Mouse (Mus musculus) lung, postnatal 14 days (tissue): ENCODE results near the gene Wars2.

Experiments
- DNase-seq: peaks from one replicate; pipeline ENCODE4 v3.0.0; 2021

Gene Wars2

GRCm38 (mm10) chr3:99140940-99141854, at the start of gene Wars2:
Gene Wars2 (plus strand): TSS chr3:99141068.
- peak; percentile 93 for DNase-seq

- no peak for DNase-seq
Observed at GRCm38 (mm10) chr3:99096816-99097215, 44.1 kb upstream of the Wars2 start.

DNA sequence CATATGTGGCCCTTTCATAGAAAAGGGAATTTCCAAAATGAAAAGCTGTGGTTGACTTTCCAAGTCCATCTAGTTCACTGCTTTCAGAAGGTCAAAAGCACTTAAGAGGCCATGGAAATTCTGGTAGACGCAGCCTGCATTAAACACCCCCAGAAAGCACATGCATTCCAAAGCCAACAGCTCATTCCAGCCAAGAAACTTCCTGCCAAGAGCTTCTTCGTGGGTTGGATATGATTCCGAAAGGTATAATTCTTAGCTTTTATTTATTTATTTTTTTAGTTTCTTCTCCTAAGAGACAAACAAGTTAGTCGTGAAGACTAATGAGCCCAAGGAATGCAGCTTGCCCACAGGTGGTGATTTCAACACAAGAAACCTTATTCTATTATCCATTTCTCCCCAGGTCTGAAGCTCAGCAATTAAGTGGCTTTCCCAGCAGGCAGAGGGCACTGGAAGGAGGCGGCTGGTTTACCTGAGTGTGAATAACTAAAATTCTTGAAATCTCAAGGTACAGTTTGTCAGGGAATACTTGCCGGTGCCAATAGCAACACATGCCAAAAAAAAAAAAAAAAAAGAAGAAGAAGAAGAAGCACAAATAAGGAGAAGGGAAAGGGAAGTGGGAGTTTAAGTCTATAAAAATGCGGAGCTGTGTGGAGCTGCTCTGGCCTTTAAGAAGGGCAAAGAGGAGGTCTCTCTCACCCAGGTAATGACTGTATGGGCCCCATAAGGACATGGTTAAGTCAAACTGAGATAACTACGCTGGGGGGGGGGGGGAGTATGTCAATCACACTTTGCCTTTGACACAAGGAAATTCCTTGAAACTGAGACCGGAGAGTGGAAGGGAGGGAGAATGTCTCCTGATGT, 30.3 kb upstream of the Wars2 start:
- no peak for DNase-seq

DNA sequence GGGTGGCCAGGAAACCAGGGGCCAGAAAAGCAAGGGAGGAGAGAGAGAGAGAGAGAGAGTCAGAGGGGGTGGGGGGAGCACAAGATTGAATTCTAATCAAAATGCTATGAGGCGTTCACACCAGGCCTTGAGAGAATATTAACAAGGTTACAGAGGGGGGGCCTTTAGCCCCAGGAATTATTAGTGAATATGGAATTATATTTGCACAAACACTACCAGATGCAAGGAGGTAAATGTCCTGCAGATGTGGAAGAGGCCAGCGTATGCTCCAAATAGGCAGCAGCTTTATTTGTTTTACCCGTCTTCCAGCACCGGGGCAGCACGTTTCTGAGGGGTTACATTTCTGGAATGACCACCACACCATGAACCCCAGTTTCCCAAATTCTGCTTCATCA, 29.7 kb upstream of the Wars2 start:
- DNase-seq: no peak

GRCm38 (mm10) chr3:99113266-99113837, 27.5 kb upstream of the Wars2 start:
- DNase-seq: no peak

DNA sequence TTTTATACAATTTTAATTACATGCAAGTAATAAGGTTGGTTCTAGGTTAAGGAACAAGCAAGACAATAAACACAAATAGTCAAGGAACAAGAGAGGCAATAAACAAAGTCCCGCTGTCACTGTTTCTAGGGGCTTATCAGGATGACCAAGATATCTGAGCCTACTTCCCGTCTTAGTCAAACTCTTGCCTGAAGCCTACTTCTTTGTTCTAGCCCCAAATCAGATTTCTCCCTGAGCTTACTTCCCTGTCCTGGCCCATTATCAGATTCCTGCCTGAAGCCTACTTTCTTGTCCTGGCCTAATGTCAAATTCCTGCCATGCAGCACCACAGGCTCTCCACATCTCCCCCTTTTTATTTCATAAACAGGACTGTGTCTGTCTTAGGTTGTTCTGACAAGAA, 19.9 kb upstream of the Wars2 start:
- DNase-seq: no peak

- DNase-seq: no peak
Observed at GRCm38 (mm10) chr3:99130521-99130920, 10.3 kb upstream of the Wars2 start.

DNA sequence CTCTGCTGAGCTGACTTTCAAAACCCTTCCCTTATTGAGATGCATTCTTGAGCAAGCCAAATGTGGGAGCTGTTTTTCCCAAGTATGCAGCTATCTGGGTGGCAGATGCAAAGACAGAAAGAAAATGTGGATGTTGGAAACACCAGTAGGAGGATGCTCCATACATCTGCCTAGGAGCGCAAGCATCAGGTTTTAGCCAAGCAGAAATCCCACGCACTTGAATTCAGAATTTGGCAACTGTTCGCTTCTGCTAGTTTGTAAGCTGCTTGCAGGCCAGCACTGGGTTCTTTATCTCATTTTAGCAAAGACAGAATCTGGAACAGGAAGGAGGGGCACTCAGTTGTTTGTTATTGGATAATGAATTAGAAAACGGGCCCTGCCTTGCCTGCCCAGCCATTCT, 8.9 kb upstream of the Wars2 start:
- DNase-seq: no peak

DNA sequence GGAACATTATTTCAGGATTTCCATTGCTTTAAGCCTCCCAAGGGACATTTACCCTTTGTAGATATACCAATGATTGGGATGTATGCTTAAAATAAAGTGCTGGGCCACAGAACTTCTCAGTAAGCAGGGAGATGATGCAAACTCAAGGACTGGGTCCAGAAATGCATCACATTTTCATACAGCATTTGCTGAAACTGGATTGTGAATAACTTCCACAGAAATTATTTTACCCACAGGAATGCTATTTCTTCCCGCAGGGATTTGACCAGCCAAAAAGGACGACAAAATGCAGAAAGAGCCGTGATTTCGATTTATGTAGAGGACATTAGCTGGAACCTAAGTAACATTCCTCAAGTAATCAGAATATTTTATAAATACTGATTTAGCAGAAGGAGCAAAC, 7.0 kb upstream of the Wars2 start:
- DNase-seq: no peak

GRCm38 (mm10) chr3:99147886-99148285, 7.0 kb downstream of the Wars2 start:
- no peak for DNase-seq

DNA sequence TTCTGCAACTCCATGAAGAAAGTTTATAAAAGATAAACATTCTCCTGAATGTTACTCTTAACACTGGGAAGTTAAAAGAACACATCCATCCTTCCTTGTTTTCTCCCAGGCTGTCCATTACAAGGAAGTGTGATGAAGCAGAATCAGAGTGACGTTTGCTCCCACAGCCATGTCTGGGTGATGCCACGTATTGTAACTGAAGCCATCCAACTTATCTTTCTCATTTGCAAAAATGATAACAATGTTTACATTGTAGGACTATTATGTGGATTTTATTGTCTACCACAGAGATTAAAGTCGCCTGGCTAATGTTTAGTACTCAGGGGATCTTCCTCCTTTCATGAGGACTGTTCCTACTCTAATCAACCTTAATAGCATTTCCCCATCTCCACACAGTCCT, 8.2 kb downstream of the Wars2 start:
- DNase-seq: no peak

- no peak for DNase-seq
Observed at GRCm38 (mm10) chr3:99156286-99156685, 15.4 kb downstream of the Wars2 start.

- no peak for DNase-seq
Observed at GRCm38 (mm10) chr3:99156987-99157386, 16.1 kb downstream of the Wars2 start.

DNA sequence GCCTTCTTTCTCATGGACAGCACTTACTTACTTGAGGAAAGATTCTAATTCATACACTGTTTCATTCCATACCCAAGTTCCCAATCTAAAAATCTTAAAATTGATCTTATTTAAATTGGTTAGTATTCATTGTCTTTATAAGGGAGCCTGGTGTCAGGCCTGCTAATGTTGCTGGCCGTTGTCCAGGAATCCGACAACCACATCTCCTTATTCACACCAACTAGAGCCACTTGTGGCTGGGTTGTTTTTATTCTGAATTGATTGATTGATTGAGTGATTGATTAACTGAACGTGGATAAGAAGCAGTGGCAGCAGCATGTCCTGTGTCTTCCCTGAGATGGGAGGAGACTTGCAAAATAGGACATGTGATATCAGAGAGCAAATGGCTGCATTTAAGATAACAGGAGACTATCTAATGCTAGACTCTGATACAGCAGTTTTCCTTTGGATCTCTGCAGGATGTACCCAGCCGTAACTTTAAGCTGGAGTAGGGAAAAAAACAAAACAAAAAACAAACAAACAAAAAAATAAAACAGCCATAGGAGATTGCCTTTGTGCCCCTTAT, 16.7 kb downstream of the Wars2 start:
- no peak for DNase-seq

GRCm38 (mm10) chr3:99160016-99160415, 19.1 kb downstream of the Wars2 start:
- DNase-seq: no peak

- no peak for DNase-seq
Observed at GRCm38 (mm10) chr3:99162191-99162590, 21.3 kb downstream of the Wars2 start.

DNA sequence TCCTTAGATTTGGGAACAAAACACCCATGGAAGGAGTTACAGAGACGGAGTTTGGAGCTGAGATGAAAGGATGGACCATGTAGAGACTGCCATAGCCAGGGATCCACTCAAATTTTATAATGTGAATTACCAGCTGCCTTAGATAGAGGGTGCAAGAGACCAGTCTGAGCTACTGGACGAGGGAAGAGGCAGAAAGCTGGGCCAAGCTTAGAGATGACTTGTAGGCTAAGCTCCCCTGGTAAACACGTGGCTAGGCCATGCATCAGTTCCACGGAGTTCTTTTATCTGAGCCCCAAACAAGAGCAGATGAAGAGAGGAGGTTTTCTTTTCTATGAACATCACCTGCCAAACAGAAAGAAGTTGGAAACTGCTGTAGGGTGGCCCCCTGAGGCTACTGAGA, 26.9 kb downstream of the Wars2 start:
- no peak for DNase-seq

- no peak for DNase-seq
Observed at GRCm38 (mm10) chr3:99173178-99173577, 32.3 kb downstream of the Wars2 start.

DNA sequence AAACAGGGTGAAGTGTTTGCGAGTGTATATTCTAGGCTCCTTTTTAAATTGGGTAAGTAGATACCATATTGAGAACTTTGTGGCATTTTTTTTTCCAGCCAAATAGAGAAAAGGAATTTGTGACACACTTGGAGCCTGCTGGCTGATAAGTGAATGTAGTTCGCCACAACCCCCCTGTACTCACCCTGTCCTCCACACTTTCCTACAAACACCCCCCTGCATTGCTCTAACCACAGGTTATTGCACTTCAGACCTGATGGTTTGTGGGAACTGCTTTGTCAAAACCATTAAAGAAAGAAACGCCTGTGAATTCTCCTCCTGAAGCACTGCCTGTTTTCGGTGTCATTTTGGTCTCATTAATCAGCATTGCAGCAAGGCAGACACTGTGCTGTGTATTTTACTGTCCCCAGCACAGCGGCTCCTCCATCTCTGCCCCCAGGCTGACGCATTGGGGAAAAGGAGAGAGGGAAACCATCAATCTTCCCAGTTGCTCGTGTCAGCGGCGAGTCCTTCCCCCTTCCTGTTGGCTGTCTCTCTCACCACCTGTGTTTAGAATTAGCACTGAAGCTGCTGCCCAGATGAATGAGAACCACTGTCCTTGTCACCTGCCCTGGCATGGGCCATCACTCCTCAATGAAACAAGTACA, 33.9 kb downstream of the Wars2 start:
- no peak for DNase-seq

DNA sequence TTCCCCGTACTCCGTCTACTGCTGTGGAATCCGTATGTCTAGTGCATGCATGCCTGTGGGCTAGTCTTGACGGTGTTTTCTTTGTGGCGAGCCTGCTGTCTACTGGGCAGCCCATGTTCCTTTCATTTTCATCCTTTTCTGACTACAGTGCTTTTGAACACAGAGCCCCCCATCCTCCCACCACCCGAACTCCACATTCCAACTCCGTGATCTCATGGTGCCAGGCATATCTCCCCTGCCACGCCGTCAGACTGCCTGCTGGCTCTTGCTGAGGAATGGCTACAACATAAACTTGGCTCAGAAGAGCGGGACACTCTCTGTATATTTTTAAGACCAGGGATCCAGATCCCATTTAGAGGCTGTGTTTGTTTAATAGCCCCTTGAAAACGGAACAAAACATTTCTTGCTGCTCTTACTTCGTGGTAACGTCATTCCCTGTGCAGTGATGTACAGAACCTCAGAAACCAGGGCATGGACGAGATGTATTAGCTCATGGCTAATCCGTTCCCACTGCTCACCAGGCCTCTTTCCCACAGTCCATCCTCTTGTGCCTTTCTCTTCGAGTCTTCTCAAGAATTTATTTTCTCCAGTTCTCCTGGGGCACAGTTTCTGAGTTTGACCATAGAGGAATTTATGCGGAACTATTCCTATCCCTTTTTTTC, 42.6 kb downstream of the Wars2 start:
- DNase-seq: no peak

DNA sequence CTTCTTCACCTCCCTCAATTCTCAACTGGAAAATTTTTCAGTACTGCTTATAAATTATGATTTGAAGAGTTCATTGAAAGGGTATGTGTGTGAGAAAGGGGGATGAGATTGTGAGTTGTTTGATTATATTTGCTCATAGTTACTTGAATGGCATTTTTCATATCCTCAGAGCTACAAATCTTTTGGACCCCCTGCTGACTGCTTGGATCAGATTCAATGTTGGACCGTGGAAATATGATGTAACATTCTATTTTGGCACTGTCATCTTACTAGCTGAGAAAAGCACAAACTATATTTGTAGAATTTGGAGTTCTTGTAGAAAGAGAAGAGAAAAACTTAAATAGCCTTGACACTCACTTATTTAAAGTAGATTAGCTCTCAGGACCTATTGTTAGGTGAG, 43.5 kb downstream of the Wars2 start:
- no peak for DNase-seq

GRCm38 (mm10) chr3:99188097-99188496, 47.2 kb downstream of the Wars2 start:
- no peak for DNase-seq
